Mouse (Mus musculus) heart, embryonic 11.5 days (tissue): ENCODE measurements around the gene Gpr146. TPM values are rescaled to one million over a fixed set of nuclear protein-coding genes. Genes with fewer than 3 reads are reported as not detected.
A peak's percentile ranks its signal among the peaks of the same experiment; 100 is the strongest.
"Not testable (repeated sequence)": the region's sequence is repeated elsewhere in the genome, so short reads cannot be mapped to it uniquely, and the experiment has no call there.

Experiments
- ATAC-seq: fragments of 200-750 bp; cut with Nextera tagmentation; replicated peaks from 2 replicates; pipeline ENCODE4 v1.8.0; 2017; ENCODE audit warnings: moderate library complexity; ENCODE audit not compliant: insufficient number of reproducible peaks, low FRiP score, low TSS enrichment
- H3K27ac ChIP-seq: fragments of 300-500 bp; sonication (generic); 2 replicates; pipeline ENCODE4 v1.5.1; 2014; ENCODE audit warnings: mild to moderate bottlenecking, low read depth, low read length
- H3K27me3 ChIP-seq: fragments of 300-500 bp; sonication (generic); 2 replicates; pipeline ENCODE4 v1.6.1; 2014; ENCODE audit warnings: mild to moderate bottlenecking, low read length, mixed read lengths; ENCODE audit not compliant: control insufficient read depth, insufficient read depth
- H3K36me3 ChIP-seq: fragments of 300-500 bp; sonication (generic); 2 replicates; pipeline ENCODE4 v1.6.1; 2014; ENCODE audit warnings: mild to moderate bottlenecking, low read length, moderate library complexity, mixed read lengths; ENCODE audit not compliant: control insufficient read depth, insufficient read depth
- H3K4me1 ChIP-seq: fragments of 300-500 bp; sonication (generic); 2 replicates; pipeline ENCODE4 v1.6.1; 2014; ENCODE audit warnings: low read length; ENCODE audit not compliant: control insufficient read depth, insufficient read depth
- H3K4me2 ChIP-seq: fragments of 300-500 bp; sonication (generic); 2 replicates; pipeline ENCODE4 v1.6.1; 2014; ENCODE audit warnings: mild to moderate bottlenecking, moderate library complexity
- H3K4me3 ChIP-seq: fragments of 300-500 bp; sonication (generic); 2 replicates; pipeline ENCODE4 v1.5.1; 2014; ENCODE audit warnings: low read depth, low read length
- H3K9ac ChIP-seq: fragments of 300-500 bp; sonication (generic); 2 replicates; pipeline ENCODE4 v1.6.1; 2014; ENCODE audit warnings: mild to moderate bottlenecking, low read depth, low read length, moderate library complexity
- H3K9me3 ChIP-seq: fragments of 300-500 bp; sonication (generic); replicated peaks from 2 replicates; pipeline ENCODE4 v1.6.1; 2016; ENCODE audit warnings: low read length; ENCODE audit not compliant: control insufficient read depth
- WGBS: fragments of 180-500 bp; shearing (Covaris S2); extraction: QIAGEN DNeasy Blood & Tissue Kit; methylation state at CpG from one replicate; pipeline ENCODE4 v1.1.7; 2014; ENCODE audit not compliant: insufficient replicate concordance; 5-methylcytosine and 5-hydroxymethylcytosine counted together
- polyA plus RNA-seq: library from polyadenylated mRNA; unstranded; fragments of >200 nt; fragmentation: Nextera tagmentation; extraction: Ambion mirVana; gene quantifications from 2 replicates; pipeline ENCODE4 v1.2.1, GENCODE M21; 2014

Gene Gpr146
- polyA plus RNA-seq: 7.2 and 7.5 TPM in 2 replicates

GRCm38 (mm10) chr5:139377468-139378270 is at the start of gene Gpr146:
Gene Gpr146 (plus strand): TSS chr5:139377697.
- Histone ChIP-seq H3K9ac (peak within 1 kb of the TSS; percentile 44; the same call in 1 of the 2 replicates), H3K4me3 (no peak within 1 kb of the TSS), H3K27ac (peak within 1 kb of the TSS; percentile 85), H3K27me3 (no peaks in the 10 kb centered on the region), H3K9me3 (no peaks in the 10 kb centered on the region), H3K4me1 (peaks cover 60% of the 10 kb centered on the region), H3K4me2 (peak within 1 kb of the TSS; percentile 22), H3K36me3 (no peaks in the 10 kb centered on the region)
- WGBS: 20% methylated on average over 18 of the region's 18 CpGs
- no peak for ATAC-seq

- Histone ChIP-seq H3K27ac (no peak overlapping the region), H3K4me3 (no peak overlapping the region), H3K4me2 (no peak overlapping the region), H3K9ac (no peak overlapping the region), H3K27me3 (peaks cover 36% of the 10 kb centered on the region), H3K4me1 (no peaks in the 10 kb centered on the region; the same call in 1 of the 2 replicates), H3K36me3 (no peaks in the 10 kb centered on the region), H3K9me3 (no peaks in the 10 kb centered on the region)
- WGBS: 60% methylated on average over 7 of the region's 7 CpGs
- ATAC-seq: no peak
These were observed 46.7 kb upstream of the Gpr146 start for GRCm38 (mm10) chr5:139330766-139331165.

GRCm38 (mm10) chr5:139331742-139332141 is 45.8 kb upstream of the Gpr146 start:
- H3K9me3 ChIP-seq: no peaks in the 10 kb centered on the region
- no peak overlapping the region for H3K4me3 ChIP-seq
- no peaks in the 10 kb centered on the region for H3K36me3 ChIP-seq
- no peak overlapping the region for H3K9ac ChIP-seq
- H3K27ac ChIP-seq: no peak overlapping the region
- no peak for ATAC-seq
- H3K27me3 ChIP-seq: peaks cover 26% of the 10 kb centered on the region
- no peak overlapping the region for H3K4me2 ChIP-seq
- no peaks in the 10 kb centered on the region; the same call in 1 of the 2 replicates for H3K4me1 ChIP-seq
- WGBS: 20% methylated on average over 8 of the region's 8 CpGs

GRCm38 (mm10) chr5:139332590-139333272 is 44.8 kb upstream of the Gpr146 start:
- Histone ChIP-seq H3K36me3 (no peaks in the 10 kb centered on the region), H3K4me1 (peaks cover under 1% of the 10 kb centered on the region), H3K27ac (no peak overlapping the region), H3K27me3 (peaks cover 20% of the 10 kb centered on the region), H3K9ac (no peak overlapping the region), H3K4me3 (no peak overlapping the region), H3K9me3 (no peaks in the 10 kb centered on the region), H3K4me2 (no peak overlapping the region)
- no peak for ATAC-seq
- 68% methylated on average over 8 of the region's 8 CpGs for WGBS

- Histone ChIP-seq H3K9ac (no peak overlapping the region), H3K27ac (no peak overlapping the region), H3K9me3 (no peaks in the 10 kb centered on the region), H3K27me3 (peaks cover 17% of the 10 kb centered on the region), H3K36me3 (0 out of 2 replicates have a peak, but pooled peaks cover 3% of the 10 kb centered on the region), H3K4me3 (no peak overlapping the region), H3K4me1 (peaks cover 8% of the 10 kb centered on the region), H3K4me2 (no peak overlapping the region)
- ATAC-seq: no peak
- 87% methylated on average over 16 of the region's 16 CpGs for WGBS
These were observed 44.0 kb upstream of the Gpr146 start for GRCm38 (mm10) chr5:139333301-139334013.

- not testable (repeated sequence) for ATAC-seq
These were observed 43.1 kb upstream of the Gpr146 start for GRCm38 (mm10) chr5:139334394-139334793.

GRCm38 (mm10) chr5:139335634-139336033 is 41.9 kb upstream of the Gpr146 start:
- ATAC-seq: no peak
- Histone ChIP-seq H3K36me3 (peaks cover 11% of the 10 kb centered on the region), H3K4me1 (peaks cover 23% of the 10 kb centered on the region), H3K9ac (no peak overlapping the region), H3K27ac (no peak overlapping the region), H3K4me3 (no peak overlapping the region), H3K4me2 (no peak overlapping the region), H3K27me3 (peaks cover 2% of the 10 kb centered on the region; the same call in 1 of the 2 replicates), H3K9me3 (no peaks in the 10 kb centered on the region)
- WGBS: 82% methylated on average over 4 of the region's 4 CpGs

More at GRCm38 (mm10) chr5:139334394-139334793, 43.1 kb upstream of the Gpr146 start:
- WGBS: 78% methylated on average over 10 of the region's 10 CpGs
- not testable (repeated sequence) for H3K4me3 ChIP-seq, H3K9me3 ChIP-seq, H3K4me2 ChIP-seq, H3K27ac ChIP-seq, H3K9ac ChIP-seq, H3K36me3 ChIP-seq
- Histone ChIP-seq H3K4me1 (peaks cover 16% of the 10 kb centered on the region), H3K27me3 (peaks cover 11% of the 10 kb centered on the region)

- WGBS: 35% methylated on average over 13 of the region's 13 CpGs
These were observed 39.6 kb upstream of the Gpr146 start for GRCm38 (mm10) chr5:139337826-139338370.

More at GRCm38 (mm10) chr5:139337826-139338370, 39.6 kb upstream of the Gpr146 start:
- H3K27ac ChIP-seq: peak overlapping the region; percentile 70
- H3K36me3 ChIP-seq: peaks cover 20% of the 10 kb centered on the region
- H3K4me1 ChIP-seq: peaks cover 23% of the 10 kb centered on the region
- ATAC-seq: peak; percentile 57; the same call in 1 of the 2 replicates
- H3K9me3 ChIP-seq: no peaks in the 10 kb centered on the region
- H3K4me2 ChIP-seq: peak overlapping the region; percentile 31; the same call in 1 of the 2 replicates
- H3K4me3 ChIP-seq: no peak overlapping the region
- peak overlapping the region; percentile 52; the same call in 1 of the 2 replicates for H3K9ac ChIP-seq
- H3K27me3 ChIP-seq: no peaks in the 10 kb centered on the region
